Mouse (Mus musculus): Measurements from ENCODE around the gene Klhdc4. TPM values are rescaled to one million over a fixed set of nuclear protein-coding genes. Genes with fewer than 3 reads are reported as not detected.

Klhdc4 gene
- polyA plus RNA-seq, 1 experiment from 2014 or later = 39.5 TPM

DNA sequence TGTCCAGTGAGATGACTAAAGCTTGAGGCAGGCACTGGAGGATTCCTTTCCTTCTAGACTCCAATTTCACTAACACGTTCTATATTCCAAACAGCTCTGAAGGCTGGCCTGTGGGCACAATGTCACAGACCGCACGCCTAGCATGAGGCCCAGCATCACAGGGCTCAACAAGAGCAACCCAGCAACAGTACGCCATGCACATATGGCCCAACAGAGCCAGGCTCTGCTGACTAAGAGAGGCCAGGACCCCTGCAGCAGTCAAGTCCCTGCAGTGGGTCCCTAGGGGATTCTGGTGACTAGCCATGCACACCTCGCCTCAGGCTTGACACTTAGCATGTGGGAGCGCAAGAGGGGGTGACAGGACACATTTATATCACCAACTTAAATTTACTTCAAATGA is 8.5 kb downstream of the Klhdc4 start:
- DNase-seq (ENCODE audit: low read depth, low spot score) (no peak), ATAC-seq (no peak)
- no peaks in the 10 kb centered on the region for H3K27me3 ChIP-seq
- in situ Hi-C loops (cut with MboI; ENCODE audit: low pct_unique_long_range_greater_than_20kb) = no loop called here
- ChIA-PET CTCF (interaction anchor here (1.9 kb wide), 1 partner anchor 11 kb away, joined by 6 read pairs; no protein-coding TSS in a partner anchor), POLR2A (no interaction called here)
- no peak for TF ChIP-seq CTCF (IDR thresholded peaks at IDR 0.05)

DNA sequence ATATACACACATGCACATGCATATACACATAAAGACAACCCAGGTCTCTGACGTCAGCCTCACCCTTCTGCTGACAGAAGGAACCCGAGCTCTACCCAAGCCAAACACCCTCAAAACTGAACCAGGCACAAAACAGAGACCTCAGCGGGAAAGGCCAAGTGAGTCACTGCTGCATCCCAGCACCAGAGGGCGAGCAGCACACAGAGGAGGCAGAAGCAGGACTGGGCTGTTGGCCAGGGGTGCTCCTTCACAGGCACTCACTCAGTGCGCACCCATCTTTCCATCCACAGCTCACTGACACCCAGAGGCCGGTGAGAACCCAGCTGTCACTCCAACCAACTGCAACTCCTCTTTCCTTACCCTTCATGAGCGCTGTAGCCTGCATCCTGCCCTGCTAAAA is 11.1 kb downstream of the Klhdc4 start:
- DNase-seq (ENCODE audit: low read depth, low spot score) = no peak
- no peak for ATAC-seq
- ChIA-PET POLR2A (interaction anchor here (0.7 kb wide), 1 partner anchor 17 kb away, joined by 3 read pairs; no protein-coding TSS in a partner anchor), CTCF (interaction anchor here (1.1 kb wide), 1 partner anchor 9 kb away, joined by 4 read pairs; no protein-coding TSS in a partner anchor)
- in situ Hi-C loops (cut with MboI; ENCODE audit: low pct_unique_long_range_greater_than_20kb) = no loop called here
- TF ChIP-seq CTCF (IDR thresholded peaks at IDR 0.05) = no peak
- no peaks in the 10 kb centered on the region for H3K27me3 ChIP-seq

DNA sequence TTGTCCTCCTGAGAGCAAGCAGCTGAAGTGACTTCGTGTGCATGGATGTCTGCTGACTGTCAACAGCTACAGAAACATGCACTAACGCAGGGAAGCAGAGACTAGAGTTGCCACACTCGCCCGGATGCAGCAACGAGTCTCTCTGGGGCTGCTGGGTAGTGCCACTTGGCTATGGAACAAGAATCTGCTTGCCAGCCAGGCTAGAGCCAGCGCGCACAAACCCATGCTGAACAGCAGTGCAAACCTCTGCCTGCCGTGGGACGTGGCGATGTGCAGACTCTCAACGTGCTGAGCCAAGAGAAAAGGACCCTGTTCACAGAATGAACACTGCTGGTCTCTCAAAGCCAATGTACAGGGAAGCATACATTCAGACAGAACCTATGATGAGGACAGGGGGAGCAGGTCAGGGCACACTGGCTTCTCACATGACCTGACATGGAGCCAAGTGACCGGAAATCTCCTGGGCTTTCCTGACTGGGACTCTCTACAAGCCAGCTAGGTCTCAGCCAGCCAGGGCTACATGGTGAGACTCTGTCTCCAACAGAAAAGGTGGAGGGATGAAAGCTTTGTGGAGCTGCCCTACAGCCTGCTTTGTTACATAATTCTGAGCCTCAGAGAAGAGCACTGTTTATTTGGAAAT is 17.3 kb downstream of the Klhdc4 start:
- H3K27me3 ChIP-seq = no peaks in the 10 kb centered on the region
- in situ Hi-C loops (cut with MboI; ENCODE audit: low pct_unique_long_range_greater_than_20kb) = no loop called here
- ChIA-PET POLR2A (no interaction called here), CTCF (no interaction called here)
- DNase-seq (ENCODE audit: low read depth, low spot score) = no peak
- no peak for ATAC-seq
- TF ChIP-seq CTCF (IDR thresholded peaks at IDR 0.05) = no peak

GRCm38 (mm10) chr8:121811502-121811901 is 17.9 kb downstream of the Klhdc4 start:
- in situ Hi-C loops (cut with MboI; ENCODE audit: low pct_unique_long_range_greater_than_20kb) = no loop called here
- ChIA-PET POLR2A (no interaction called here), CTCF (no interaction called here)
- TF ChIP-seq CTCF (IDR thresholded peaks at IDR 0.05) = no peak
- DNase-seq (ENCODE audit: low read depth, low spot score) (no peak), ATAC-seq (no peak)
- H3K27me3 ChIP-seq = no peaks in the 10 kb centered on the region

GRCm38 (mm10) chr8:121809524-121810155 is 19.7 kb downstream of the Klhdc4 start:
- in situ Hi-C loops (cut with MboI; ENCODE audit: low pct_unique_long_range_greater_than_20kb) = no loop called here
- TF ChIP-seq CTCF (IDR thresholded peaks at IDR 0.05) = no peak
- H3K27me3 ChIP-seq = no peaks in the 10 kb centered on the region
- ATAC-seq (no peak), DNase-seq (ENCODE audit: low read depth, low spot score) (no peak)
- ChIA-PET POLR2A (no interaction called here), CTCF (interaction anchor here (1.6 kb wide), 1 partner anchor 23 kb away, joined by 8 read pairs; no protein-coding TSS in a partner anchor)

- ChIA-PET POLR2A (no interaction called here), CTCF (no interaction called here)
- no peak for DNase-seq (ENCODE audit: low read depth, low spot score)
- TF ChIP-seq CTCF (IDR thresholded peaks at IDR 0.05) = no peak
- ATAC-seq = no peak
- no peaks in the 10 kb centered on the region for H3K27me3 ChIP-seq
- in situ Hi-C loops (cut with MboI; ENCODE audit: low pct_unique_long_range_greater_than_20kb) = no loop called here
These were observed 21.3 kb downstream of the Klhdc4 start for GRCm38 (mm10) chr8:121808032-121808431.

DNA sequence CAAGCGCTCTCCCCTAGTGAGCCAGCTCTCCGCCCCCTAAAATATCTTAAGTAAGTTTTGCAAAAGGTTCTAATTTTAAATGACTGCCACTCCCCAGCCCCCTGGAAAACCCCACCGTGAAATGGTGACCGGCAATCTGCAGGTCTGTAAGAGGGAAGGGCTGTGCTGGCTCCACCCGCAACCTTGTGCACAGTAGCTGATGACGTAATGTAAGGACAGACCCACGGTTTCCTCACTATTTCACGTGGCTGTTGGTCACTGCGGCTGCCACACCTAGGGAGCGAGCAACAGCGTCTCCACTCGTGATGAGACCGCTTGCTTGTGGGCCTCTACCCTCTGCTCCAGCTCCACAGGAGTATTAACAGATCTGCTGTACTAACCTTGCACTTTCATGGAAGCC is 23.2 kb downstream of the Klhdc4 start:
- TF ChIP-seq CTCF (IDR thresholded peaks at IDR 0.05) = no peak

DNA sequence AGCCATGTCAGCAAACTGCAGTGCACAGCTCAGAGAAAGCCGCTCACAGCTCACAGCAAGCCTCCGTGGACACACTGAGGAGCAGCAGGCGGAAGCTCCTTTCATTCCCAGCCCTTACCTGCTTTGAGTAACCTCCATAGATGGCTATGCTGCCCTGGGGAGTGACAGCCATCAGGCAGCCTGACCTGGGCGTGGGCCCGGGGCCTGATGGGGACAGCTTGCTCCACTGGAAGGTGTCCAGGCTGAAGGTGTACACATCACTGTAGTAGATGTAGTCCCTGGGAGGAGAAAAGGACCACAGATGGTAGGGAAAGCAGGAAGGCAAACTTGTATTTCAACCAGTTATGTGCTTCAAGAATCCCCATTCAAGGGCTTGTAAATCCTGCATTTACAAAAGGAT is 24.5 kb downstream of the Klhdc4 start:
- TF ChIP-seq CTCF (IDR thresholded peaks at IDR 0.05) = no peak
- ChIA-PET POLR2A (no interaction called here), CTCF (no interaction called here)
- no peak for ATAC-seq
- in situ Hi-C loops (cut with MboI; ENCODE audit: low pct_unique_long_range_greater_than_20kb) = no loop called here
- H3K27me3 ChIP-seq = no peaks in the 10 kb centered on the region
- DNase-seq (ENCODE audit: low read depth, low spot score) = no peak

More for the DNA sequence above, 23.2 kb downstream of the Klhdc4 start:
- H3K27me3 ChIP-seq = no peaks in the 10 kb centered on the region
- ChIA-PET CTCF (interaction anchor here (1.3 kb wide), 1 partner anchor 90 kb away, joined by 3 read pairs; no protein-coding TSS in a partner anchor), POLR2A (no interaction called here)
- DNase-seq (ENCODE audit: low read depth, low spot score) = no peak
- in situ Hi-C loops (cut with MboI; ENCODE audit: low pct_unique_long_range_greater_than_20kb) = no loop called here
- no peak for ATAC-seq

DNA sequence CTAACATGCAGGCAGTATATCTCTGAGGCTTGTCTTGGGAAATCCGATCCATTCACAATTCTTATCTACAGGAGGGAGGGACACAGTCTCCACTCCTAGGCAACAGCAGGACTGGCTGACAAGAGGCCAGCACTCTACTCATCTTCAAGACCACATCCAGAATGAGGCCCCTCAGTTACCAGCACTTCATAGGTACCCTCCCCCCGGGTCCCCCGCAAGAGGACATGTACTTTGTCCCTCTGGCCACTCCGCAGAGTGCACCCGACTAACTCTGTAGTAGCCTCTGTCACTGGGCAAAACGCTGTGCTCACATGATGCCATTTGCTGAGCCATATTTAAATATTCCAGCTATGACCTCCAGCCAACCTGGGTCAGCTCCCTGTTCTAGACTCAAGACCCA is 31.0 kb downstream of the Klhdc4 start:
- ATAC-seq (no peak), DNase-seq (ENCODE audit: low read depth, low spot score) (no peak)
- ChIA-PET CTCF (interaction anchor here (0.8 kb wide), 1 partner anchor 8 kb away, joined by 3 read pairs; no protein-coding TSS in a partner anchor), POLR2A (no interaction called here)
- TF ChIP-seq CTCF (IDR thresholded peaks at IDR 0.05) = no peak
- H3K27me3 ChIP-seq = no peaks in the 10 kb centered on the region
- in situ Hi-C loops (cut with MboI; ENCODE audit: low pct_unique_long_range_greater_than_20kb) = no loop called here

DNA sequence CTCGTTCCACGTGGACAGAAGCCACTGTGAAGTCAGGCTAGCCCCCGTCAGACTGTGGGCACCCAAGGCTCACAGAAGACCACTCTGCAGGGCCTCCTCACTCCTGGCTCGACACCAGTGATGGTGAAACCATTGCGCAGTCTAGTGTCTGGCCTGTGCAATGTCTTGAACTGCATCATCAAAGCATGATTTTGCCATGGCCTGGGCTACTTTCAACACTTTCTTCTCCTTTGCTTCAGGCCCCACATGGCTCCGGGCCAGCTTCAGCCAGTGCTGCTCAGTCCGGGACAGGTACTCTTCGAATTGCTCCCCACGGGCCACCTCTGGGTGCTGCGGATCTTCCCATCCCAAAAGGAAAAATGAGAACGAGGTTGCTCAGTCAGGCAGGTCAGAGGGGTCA is 33.0 kb downstream of the Klhdc4 start:
- ATAC-seq (no peak), DNase-seq (ENCODE audit: low read depth, low spot score) (no peak)
- TF ChIP-seq CTCF (IDR thresholded peaks at IDR 0.05) = no peak
- in situ Hi-C loops (cut with MboI; ENCODE audit: low pct_unique_long_range_greater_than_20kb) = no loop called here
- ChIA-PET POLR2A (no interaction called here), CTCF (no interaction called here)
- H3K27me3 ChIP-seq = no peaks in the 10 kb centered on the region

DNA sequence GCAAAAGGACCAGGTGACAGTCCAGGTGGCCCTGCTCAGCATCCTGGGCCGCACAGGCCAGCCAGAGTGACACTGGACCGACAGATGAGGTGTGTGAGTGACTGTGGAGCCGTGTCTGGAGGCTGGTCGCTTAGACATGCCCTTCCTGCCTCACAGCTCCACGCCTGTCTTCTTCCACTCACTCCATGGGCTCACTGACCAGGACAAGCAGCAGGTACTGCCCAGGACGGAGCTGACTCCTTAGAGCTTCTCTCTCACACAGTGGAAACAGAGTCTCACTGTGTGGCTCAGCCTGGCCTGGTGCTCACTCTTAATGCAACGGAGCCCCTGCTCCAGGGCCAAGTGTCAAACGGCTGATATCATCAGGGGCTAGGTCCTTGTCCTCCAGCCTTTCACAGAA is 33.9 kb downstream of the Klhdc4 start:
- in situ Hi-C loops (cut with MboI; ENCODE audit: low pct_unique_long_range_greater_than_20kb) = no loop called here
- CTCF ChIA-PET = no interaction called here

More for the DNA sequence above, 33.9 kb downstream of the Klhdc4 start:
- DNase-seq (ENCODE audit: low read depth, low spot score) (no peak), ATAC-seq (no peak)
- no peak for TF ChIP-seq CTCF (IDR thresholded peaks at IDR 0.05)
- POLR2A ChIA-PET = no interaction called here
- H3K27me3 ChIP-seq = no peaks in the 10 kb centered on the region
